Mouse (Mus musculus) CH12.LX (cell line): ENCODE data around the gene Srpr.

ENCODE experiments used
- CTCF ChIP-seq, 2 experiments: IDR thresholded peaks in 1 of 2; conservative IDR thresholded peaks in 1 of 2; 2 replicates each; pipeline ENCODE4 v1.5.1; 2011 to 2012; ENCODE audit warnings: low read depth in 2 of 2, low read length in 2 of 2, improper control_type of control experiment in 1 of 2, inconsistent platforms in 1 of 2, mild to moderate bottlenecking in 1 of 2, moderate library complexity in 1 of 2
- POLR2A ChIP-seq: IDR thresholded peaks from 2 replicates; pipeline ENCODE4 v1.6.1; 2011; ENCODE audit warnings: low read depth, mild to moderate bottlenecking, improper control_type of control experiment, low read length

DNA sequence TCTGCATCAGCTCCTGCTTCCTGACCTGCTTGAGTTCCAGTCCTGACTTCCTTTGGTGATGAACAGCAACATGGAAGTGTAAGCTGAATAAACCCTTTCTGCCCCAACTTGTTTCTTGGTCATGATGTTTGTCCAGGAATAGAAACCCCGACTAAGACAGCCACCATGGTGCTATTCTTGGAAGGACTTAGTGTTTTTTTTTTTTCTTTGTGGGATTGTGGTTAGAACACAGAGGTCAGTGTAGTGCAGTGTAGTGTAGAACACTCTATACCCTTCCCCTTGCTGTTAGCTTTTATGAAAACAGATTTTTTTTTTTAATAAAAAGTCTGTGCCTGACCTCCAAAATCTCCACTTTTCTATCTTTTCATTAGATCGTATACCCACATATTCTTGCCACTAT, 17.1 kb upstream of the Srpr start:
- TF ChIP-seq POLR2A = no peak
- TF ChIP-seq CTCF (conservative IDR thresholded peaks at IDR 0.05 in 1 of 2, IDR thresholded peaks at IDR 0.05 in 1 of 2; ENCODE audit: low read depth in 2 of 2, low read length in 2 of 2) = no peak
